Mouse (Mus musculus): ENCODE measurements at regions not wholly inside any gene's neighbourhood (a gene's known extent, or its start where the extent isn't known, plus 50 kb on each side); places are given as distances from the start of the nearest gene placed in this dataset.

- no peak for DNase-seq
- Histone ChIP-seq H3K4me3 (replicated peaks; ENCODE audit: extremely low read depth, low read depth, low read length) (no peak overlapping the region), H3K4me1 (ENCODE audit: control insufficient read depth, insufficient read depth, low read length) (no peaks in the 10 kb centered on the region)
- 60% methylated on average over 6 of the region's 6 CpGs for whole genome bisulfite sequencing
- TF ChIP-seq POLR2A (IDR thresholded peaks at IDR 0.05; ENCODE audit: borderline replicate concordance, extremely low read depth, low read depth, low read length), result no peak
- no peak for TF ChIP-seq CTCF (IDR thresholded peaks at IDR 0.05; ENCODE audit: insufficient read depth, low read length)
Measured at GRCm38 (mm10) chr5:126335553-126336520, 804.3 kb downstream of the Tmem132b start.

DNA sequence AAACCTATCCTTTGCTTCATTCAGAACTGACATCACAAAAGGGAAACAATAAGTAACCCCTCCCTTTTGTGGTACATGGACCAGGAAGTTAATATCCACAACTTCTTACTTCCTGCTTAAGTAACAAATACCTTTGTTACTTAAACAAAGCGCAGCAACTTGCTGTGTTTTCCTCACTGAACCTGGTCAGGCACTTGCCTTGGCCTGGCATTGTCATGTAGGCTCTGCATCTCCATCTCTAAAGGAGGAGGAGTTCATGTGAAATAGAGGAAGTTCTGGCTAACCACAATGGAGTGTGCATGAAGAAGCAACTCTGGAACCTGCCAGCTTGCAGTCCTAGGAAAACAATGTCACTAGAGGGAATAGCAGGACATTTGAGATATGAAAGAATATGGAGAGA, 806.3 kb downstream of the Tmem132b start:
- no peaks in the 10 kb centered on the region for H3K4me1 ChIP-seq (ENCODE audit: control insufficient read depth, insufficient read depth, low read length)
- no peak for DNase-seq
- WGBS, result 59% methylated on average over 1 of the region's 1 CpGs
- no peak for TF ChIP-seq POLR2A (IDR thresholded peaks at IDR 0.05; ENCODE audit: borderline replicate concordance, extremely low read depth, low read depth, low read length)
- TF ChIP-seq CTCF (IDR thresholded peaks at IDR 0.05; ENCODE audit: insufficient read depth, low read length), result no peak
- H3K4me3 ChIP-seq (replicated peaks; ENCODE audit: extremely low read depth, low read depth, low read length), result no peak overlapping the region

- Histone ChIP-seq H3K4me3 (replicated peaks; ENCODE audit: extremely low read depth, low read depth, low read length) (no peak overlapping the region), H3K4me1 (ENCODE audit: control insufficient read depth, insufficient read depth, low read length) (no peaks in the 10 kb centered on the region)
- TF ChIP-seq POLR2A (IDR thresholded peaks at IDR 0.05; ENCODE audit: borderline replicate concordance, extremely low read depth, low read depth, low read length) (no peak), CTCF (IDR thresholded peaks at IDR 0.05; ENCODE audit: insufficient read depth, low read length) (no peak)
- WGBS, result 82% methylated on average over 9 of the region's 9 CpGs
- no peak for DNase-seq
Measured at GRCm38 (mm10) chr5:126343570-126343969, 812.0 kb downstream of the Tmem132b start.

GRCm38 (mm10) chr5:126350936-126351335, 819.4 kb downstream of the Tmem132b start:
- Histone ChIP-seq H3K4me1 (ENCODE audit: control insufficient read depth, insufficient read depth, low read length) (no peaks in the 10 kb centered on the region), H3K4me3 (replicated peaks; ENCODE audit: extremely low read depth, low read depth, low read length) (no peak overlapping the region)
- WGBS, result 89% methylated on average over 2 of the region's 2 CpGs
- TF ChIP-seq POLR2A (IDR thresholded peaks at IDR 0.05; ENCODE audit: borderline replicate concordance, extremely low read depth, low read depth, low read length) (no peak), CTCF (IDR thresholded peaks at IDR 0.05; ENCODE audit: insufficient read depth, low read length) (no peak)
- DNase-seq, result no peak

GRCm38 (mm10) chr5:126369436-126369835, 837.9 kb downstream of the Tmem132b start:
- no peaks in the 10 kb centered on the region for H3K4me1 ChIP-seq (ENCODE audit: control insufficient read depth, insufficient read depth, low read length)
- DNase-seq, result no peak
- TF ChIP-seq CTCF (IDR thresholded peaks at IDR 0.05; ENCODE audit: insufficient read depth, low read length) (no peak), POLR2A (IDR thresholded peaks at IDR 0.05; ENCODE audit: borderline replicate concordance, extremely low read depth, low read depth, low read length) (no peak)
- 87% methylated on average over 2 of the region's 2 CpGs for WGBS
- no peak overlapping the region for H3K4me3 ChIP-seq (replicated peaks; ENCODE audit: extremely low read depth, low read depth, low read length)

- no peaks in the 10 kb centered on the region for H3K4me1 ChIP-seq (ENCODE audit: control insufficient read depth, insufficient read depth, low read length)
- no peak overlapping the region for H3K4me3 ChIP-seq (replicated peaks; ENCODE audit: extremely low read depth, low read depth, low read length)
- DNase-seq, result no peak
- TF ChIP-seq POLR2A (IDR thresholded peaks at IDR 0.05; ENCODE audit: borderline replicate concordance, extremely low read depth, low read depth, low read length) (no peak), CTCF (IDR thresholded peaks at IDR 0.05; ENCODE audit: insufficient read depth, low read length) (no peak)
- 44% methylated on average over 1 of the region's 1 CpGs for WGBS
Measured at GRCm38 (mm10) chr5:126392306-126392705, 849.3 kb upstream of the Tmem132c start.

DNA sequence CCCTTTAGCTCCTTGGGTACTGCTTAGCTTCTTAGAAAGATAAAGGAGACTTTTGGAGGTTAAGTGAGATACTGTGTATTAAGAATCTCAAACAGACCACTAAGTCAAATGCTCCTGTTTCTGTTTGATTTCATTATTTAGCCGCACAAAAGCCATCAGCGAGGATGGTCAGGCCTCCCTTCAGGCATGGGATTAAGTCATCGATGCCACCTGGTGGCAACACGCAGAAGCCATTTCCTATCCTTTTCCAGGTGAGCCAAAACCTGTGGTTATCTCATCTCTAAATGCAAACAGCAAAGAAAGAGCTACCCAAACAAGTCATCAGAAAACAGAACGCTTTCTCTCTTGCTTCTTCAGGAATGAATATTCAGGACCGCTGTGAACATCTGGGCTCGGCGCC, 846.3 kb upstream of the Tmem132c start:
- Histone ChIP-seq H3K4me1 (ENCODE audit: control insufficient read depth, insufficient read depth, low read length) (no peaks in the 10 kb centered on the region), H3K4me3 (replicated peaks; ENCODE audit: extremely low read depth, low read depth, low read length) (no peak overlapping the region)
- WGBS, result 42% methylated on average over 8 of the region's 8 CpGs
- no peak for TF ChIP-seq CTCF (IDR thresholded peaks at IDR 0.05; ENCODE audit: insufficient read depth, low read length)
- no peak for TF ChIP-seq POLR2A (IDR thresholded peaks at IDR 0.05; ENCODE audit: borderline replicate concordance, extremely low read depth, low read depth, low read length)
- no peak for DNase-seq

DNA sequence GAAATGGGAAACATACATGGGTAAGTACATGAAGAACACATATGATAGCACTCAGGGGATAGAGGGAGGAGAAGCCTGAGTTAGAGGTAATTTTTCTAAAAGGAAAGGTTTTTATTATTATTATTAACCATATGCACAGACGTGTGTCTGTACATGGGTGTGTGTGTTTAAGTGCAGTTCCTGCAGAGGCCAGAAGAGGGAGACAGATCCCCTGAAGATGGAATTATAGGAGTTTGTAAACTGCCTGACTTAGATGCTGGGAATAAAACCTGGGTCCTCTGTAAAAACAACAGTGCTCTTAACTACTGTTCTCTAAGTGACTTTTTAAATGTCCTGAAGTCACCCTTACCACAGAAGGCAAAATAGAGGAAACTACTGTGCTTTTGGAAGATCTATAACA, 809.9 kb upstream of the Tmem132c start:
- TF ChIP-seq POLR2A (IDR thresholded peaks at IDR 0.05; ENCODE audit: borderline replicate concordance, extremely low read depth, low read depth, low read length) (no peak), CTCF (IDR thresholded peaks at IDR 0.05; ENCODE audit: insufficient read depth, low read length) (no peak)
- no peaks in the 10 kb centered on the region for H3K4me1 ChIP-seq (ENCODE audit: control insufficient read depth, insufficient read depth, low read length)
- WGBS, result 83% methylated on average over 1 of the region's 1 CpGs
- H3K4me3 ChIP-seq (replicated peaks; ENCODE audit: extremely low read depth, low read depth, low read length), result no peak overlapping the region
- no peak for DNase-seq

- WGBS, result 83% methylated on average over 1 of the region's 1 CpGs
- H3K4me3 ChIP-seq (replicated peaks; ENCODE audit: extremely low read depth, low read depth, low read length), result no peak overlapping the region
- H3K4me1 ChIP-seq (ENCODE audit: control insufficient read depth, insufficient read depth, low read length), result no peaks in the 10 kb centered on the region
- no peak for DNase-seq
- TF ChIP-seq CTCF (IDR thresholded peaks at IDR 0.05; ENCODE audit: insufficient read depth, low read length) (no peak), POLR2A (IDR thresholded peaks at IDR 0.05; ENCODE audit: borderline replicate concordance, extremely low read depth, low read depth, low read length) (no peak)
Measured at GRCm38 (mm10) chr5:126438696-126439095, 802.9 kb upstream of the Tmem132c start.

GRCm38 (mm10) chr5:126440516-126440915, 801.1 kb upstream of the Tmem132c start:
- no peak overlapping the region for H3K4me3 ChIP-seq (replicated peaks; ENCODE audit: extremely low read depth, low read depth, low read length)
- 85% methylated on average over 1 of the region's 1 CpGs for WGBS
- no peaks in the 10 kb centered on the region for H3K4me1 ChIP-seq (ENCODE audit: control insufficient read depth, insufficient read depth, low read length)
- DNase-seq, result no peak
- TF ChIP-seq CTCF (IDR thresholded peaks at IDR 0.05; ENCODE audit: insufficient read depth, low read length) (no peak), POLR2A (IDR thresholded peaks at IDR 0.05; ENCODE audit: borderline replicate concordance, extremely low read depth, low read depth, low read length) (no peak)
